Mouse (Mus musculus) small intestine, adult 2 months (tissue): ENCODE measurements around the gene Cdh23.

Experiments
- CTCF ChIP-seq: fragments of 200-500 bp; IDR thresholded peaks from 2 replicates; pipeline ENCODE4 v1.5.1; 2012; ENCODE audit warnings: low read depth, mild to moderate bottlenecking, control low read depth, inconsistent platforms, low read length, moderate library complexity, mixed read lengths; ENCODE audit not compliant: insufficient replicate concordance, insufficient read length; ENCODE audit errors: extremely low read depth
- POLR2A ChIP-seq: fragments of 200-500 bp; IDR thresholded peaks from 2 replicates; pipeline ENCODE4 v1.6.1; 2012; ENCODE audit warnings: low read depth, mild to moderate bottlenecking, control low read depth, inconsistent platforms, low read length, moderate library complexity

DNA sequence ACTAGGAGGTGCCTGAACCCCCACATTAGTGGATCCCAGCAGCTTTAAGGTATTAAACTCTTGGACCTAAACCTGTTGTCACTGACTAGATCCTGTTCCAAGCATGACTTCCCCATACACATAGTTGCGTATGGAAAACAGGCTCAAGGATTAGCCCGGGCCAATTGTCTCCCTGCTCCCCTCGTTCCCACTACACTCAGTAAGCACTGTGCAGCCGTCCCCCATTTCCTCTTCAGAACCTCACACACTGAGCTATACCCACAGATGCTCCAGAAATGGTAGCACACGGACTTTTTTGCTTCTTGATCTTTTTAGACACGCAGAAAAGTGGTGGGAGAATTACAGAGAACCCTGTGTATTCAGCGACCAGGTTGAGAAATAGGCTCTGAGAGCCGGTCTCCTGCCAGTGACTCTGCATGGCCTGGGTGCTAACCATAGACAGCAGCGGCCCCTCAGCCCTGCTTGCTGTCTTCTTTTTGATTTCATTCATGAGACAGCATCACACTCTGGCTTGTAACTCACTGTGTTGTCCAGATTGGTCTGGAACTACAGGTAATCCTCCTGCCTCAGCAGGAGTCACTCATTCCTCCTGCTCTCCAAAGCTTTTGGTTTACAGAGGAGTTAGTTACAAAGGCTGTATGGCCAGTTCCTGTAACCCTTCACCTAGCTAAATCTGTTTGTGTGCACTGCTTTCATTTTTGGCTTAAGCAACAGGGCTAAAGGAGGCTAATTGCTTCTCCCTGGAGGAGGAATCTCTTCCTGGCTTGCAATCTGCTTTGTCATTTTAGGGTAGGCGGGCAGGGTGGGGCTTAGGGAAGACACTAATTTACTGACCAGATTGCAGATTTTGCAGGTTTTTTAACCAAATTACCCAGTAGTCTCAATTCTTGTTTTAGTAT lies 413.9 kb downstream of the Cdh23 start:
- TF ChIP-seq POLR2A (no peak), CTCF (no peak)
